Mouse (Mus musculus): ENCODE results near the gene Bloc1s5. TPM values are rescaled to one million over a fixed set of nuclear protein-coding genes. Genes with fewer than 3 reads are reported as not detected.
A peak's percentile ranks its signal among the peaks of the same experiment; 100 is the strongest.
"Not testable (repeated sequence)": the region's sequence is repeated elsewhere in the genome, so short reads cannot be mapped to it uniquely, and the experiment has no call there.

Gene Bloc1s5
- polyA plus RNA-seq (2015; fragmentation: Nextera tagmentation; extraction: Ambion mirVana) = 17.1 and 19.9 TPM in 2 replicates

DNA sequence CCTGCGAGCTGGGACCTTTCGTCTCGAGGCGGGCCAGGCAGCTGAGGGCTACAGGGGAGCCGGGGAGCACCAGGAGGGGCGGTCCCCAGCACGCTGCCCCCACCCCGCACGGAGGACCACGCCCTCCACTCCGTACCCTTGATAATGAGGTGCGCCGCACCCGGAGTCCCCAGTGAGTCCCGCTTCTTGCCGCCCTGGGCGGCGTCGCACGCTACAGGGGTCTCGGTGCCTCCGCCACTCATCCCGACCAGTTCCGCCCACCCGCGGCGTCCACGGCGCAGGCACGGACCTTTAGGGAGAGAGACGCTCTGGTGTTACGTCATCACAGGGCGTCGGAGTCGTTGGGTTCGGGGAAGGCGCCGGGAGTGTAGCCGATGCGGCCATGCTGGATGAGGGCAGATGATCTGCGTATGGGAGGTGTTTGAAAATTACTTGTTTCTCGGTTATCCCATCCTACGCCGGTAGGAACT, at the start of gene Bloc1s5:
Bloc1s5 (minus strand) TSS at position 310 of the 470 bp plus-strand sequence.
- Histone ChIP-seq H3K4me3 (peak within 1 kb of the TSS; percentile 71), H3K4me2 (peak within 1 kb of the TSS; percentile 83), H3K9me3 (no peaks in the 10 kb centered on the region), H3K9ac (peak within 1 kb of the TSS; percentile 84), H3K27ac (replicated peaks) (peak within 1 kb of the TSS; percentile 79), H3K27me3 (replicated peaks) (no peaks in the 10 kb centered on the region), H3K4me1 (peaks cover 15% of the 10 kb centered on the region), H3K36me3 (peaks cover 11% of the 10 kb centered on the region)
- WGBS = under 1% methylated on average over 44 of the region's 44 CpGs
- peak; percentile 85 for ATAC-seq (ENCODE audit: extremely low read depth, insufficient number of reproducible peaks, low FRiP score, low TSS enrichment)

DNA sequence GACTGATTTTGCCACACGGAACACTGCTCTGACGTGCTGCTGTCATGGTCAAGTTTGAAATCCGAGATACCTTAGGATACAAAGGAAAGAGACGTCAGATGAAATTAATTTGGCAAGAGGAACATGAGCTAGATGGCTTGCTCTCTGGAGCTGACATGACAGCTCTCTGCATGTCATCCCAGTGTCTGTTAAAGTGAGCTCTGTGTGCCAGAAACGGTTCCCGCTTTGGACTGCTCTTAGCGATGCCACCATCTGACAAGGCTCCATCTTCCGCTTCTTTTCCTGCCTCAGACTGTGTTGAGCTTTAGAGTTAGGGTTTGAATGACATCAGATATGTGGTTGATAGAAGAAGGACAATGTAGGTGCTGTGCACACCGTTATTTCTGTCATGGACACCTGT, 37.4 kb upstream of the Bloc1s5 start:
- Histone ChIP-seq H3K27me3 (replicated peaks) (no peaks in the 10 kb centered on the region), H3K36me3 (no peaks in the 10 kb centered on the region), H3K27ac (replicated peaks) (no peak overlapping the region), H3K4me1 (no peaks in the 10 kb centered on the region), H3K4me3 (no peak overlapping the region), H3K9ac (no peak overlapping the region), H3K4me2 (no peak overlapping the region), H3K9me3 (no peaks in the 10 kb centered on the region)
- no peak for ATAC-seq (ENCODE audit: extremely low read depth, insufficient number of reproducible peaks, low FRiP score, low TSS enrichment)
- 80% methylated on average over 9 of the region's 9 CpGs for WGBS

DNA sequence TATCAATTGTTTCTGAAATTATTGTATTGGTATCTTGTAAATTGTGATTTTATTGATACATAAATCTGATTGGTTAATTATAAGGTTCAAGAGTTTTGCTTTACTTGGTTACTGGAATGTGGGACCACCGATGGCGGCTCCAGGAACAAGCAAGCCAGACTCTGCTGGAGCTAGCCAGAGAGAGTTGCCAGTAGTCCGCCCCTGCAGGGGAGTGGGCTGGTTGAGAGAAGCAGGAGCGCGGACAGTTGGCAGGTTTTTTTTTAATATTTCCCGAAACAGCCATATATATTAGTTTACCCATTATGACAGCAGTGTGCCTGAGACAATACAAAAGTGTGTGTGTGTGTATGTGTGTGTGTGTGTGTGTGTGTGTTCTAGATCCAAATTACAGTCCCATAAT, 36.5 kb upstream of the Bloc1s5 start:
- not testable (repeated sequence) for ATAC-seq (ENCODE audit: extremely low read depth, insufficient number of reproducible peaks, low FRiP score, low TSS enrichment); H3K27ac ChIP-seq (replicated peaks); H3K27me3 ChIP-seq (replicated peaks); H3K4me3 ChIP-seq; H3K4me2 ChIP-seq; H3K36me3 ChIP-seq; H3K9me3 ChIP-seq; H3K4me1 ChIP-seq; H3K9ac ChIP-seq
- WGBS = 83% methylated on average over 6 of the region's 6 CpGs

DNA sequence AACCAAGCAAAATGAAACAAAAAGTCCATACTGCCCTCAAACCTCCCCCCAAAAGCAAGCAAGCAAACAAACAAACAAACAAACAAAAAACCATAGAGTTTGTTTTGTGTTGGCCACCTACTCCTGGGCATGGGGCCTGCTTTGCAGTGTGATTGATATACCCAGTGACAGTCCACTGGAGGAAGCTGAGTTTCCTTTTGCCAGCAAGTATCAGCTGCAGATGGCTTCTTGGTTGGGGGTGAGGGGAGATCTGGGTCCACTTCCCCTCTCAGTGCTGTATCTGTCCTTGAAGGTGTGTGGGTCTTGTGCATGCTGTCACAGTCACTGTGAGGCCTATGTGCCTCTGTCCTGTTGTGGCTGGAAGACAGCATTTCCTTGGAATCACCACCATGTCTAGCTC, 35.1 kb upstream of the Bloc1s5 start:
- no peaks in the 10 kb centered on the region for H3K27me3 ChIP-seq (replicated peaks)
- H3K27ac ChIP-seq (replicated peaks) = no peak overlapping the region
- H3K4me2 ChIP-seq = no peak overlapping the region
- no peak overlapping the region for H3K4me3 ChIP-seq
- no peak overlapping the region for H3K9ac ChIP-seq
- ATAC-seq (ENCODE audit: extremely low read depth, insufficient number of reproducible peaks, low FRiP score, low TSS enrichment) = no peak
- H3K9me3 ChIP-seq = no peaks in the 10 kb centered on the region
- H3K4me1 ChIP-seq = no peaks in the 10 kb centered on the region
- H3K36me3 ChIP-seq = no peaks in the 10 kb centered on the region

DNA sequence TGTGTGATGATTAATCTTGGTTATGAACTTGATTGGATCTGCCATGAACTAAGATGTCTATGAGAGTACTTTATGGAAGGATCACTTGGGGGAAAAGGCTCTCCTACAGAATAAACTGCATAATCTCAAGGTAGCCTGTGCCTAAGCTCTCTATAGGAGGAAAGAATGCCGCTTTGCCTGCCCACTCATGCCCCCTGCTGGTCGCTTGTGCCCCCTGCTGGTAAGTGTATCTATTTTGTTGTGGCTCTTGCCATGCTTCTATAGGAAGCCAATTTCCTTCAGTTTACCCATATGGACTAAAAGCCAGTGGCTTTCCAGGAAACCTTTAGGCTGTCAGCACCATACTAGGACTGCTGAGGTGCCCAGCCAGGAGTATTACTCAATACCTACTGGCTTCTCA, 33.6 kb upstream of the Bloc1s5 start:
- no peak overlapping the region for H3K9ac ChIP-seq
- WGBS = 22% methylated on average over 2 of the region's 2 CpGs

DNA sequence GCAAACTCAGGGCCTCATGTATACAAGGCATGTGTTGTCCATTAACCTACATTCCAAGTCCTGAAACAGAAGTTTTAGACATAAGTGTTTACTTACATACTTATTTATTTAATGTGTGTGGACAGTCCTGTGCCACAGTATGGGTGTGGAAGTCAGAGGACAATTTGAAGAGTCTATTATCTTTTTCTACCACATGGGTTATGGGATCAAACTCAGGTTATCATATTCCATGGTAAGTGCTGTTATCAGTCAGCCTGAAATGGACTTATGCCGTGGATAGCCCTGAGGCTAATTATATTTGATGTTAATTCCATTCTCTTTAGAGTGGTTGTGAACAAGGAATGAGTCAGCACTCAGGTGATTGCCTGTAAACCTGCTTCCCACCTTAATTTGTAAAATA, 29.8 kb upstream of the Bloc1s5 start:
- H3K4me3 ChIP-seq = no peak overlapping the region

More for the DNA sequence above, 33.6 kb upstream of the Bloc1s5 start:
- H3K27ac ChIP-seq (replicated peaks) = no peak overlapping the region
- H3K36me3 ChIP-seq = no peaks in the 10 kb centered on the region
- H3K4me3 ChIP-seq = no peak overlapping the region
- no peaks in the 10 kb centered on the region for H3K4me1 ChIP-seq
- H3K4me2 ChIP-seq = no peak overlapping the region
- H3K27me3 ChIP-seq (replicated peaks) = no peaks in the 10 kb centered on the region
- ATAC-seq (ENCODE audit: extremely low read depth, insufficient number of reproducible peaks, low FRiP score, low TSS enrichment) = no peak
- no peaks in the 10 kb centered on the region for H3K9me3 ChIP-seq

DNA sequence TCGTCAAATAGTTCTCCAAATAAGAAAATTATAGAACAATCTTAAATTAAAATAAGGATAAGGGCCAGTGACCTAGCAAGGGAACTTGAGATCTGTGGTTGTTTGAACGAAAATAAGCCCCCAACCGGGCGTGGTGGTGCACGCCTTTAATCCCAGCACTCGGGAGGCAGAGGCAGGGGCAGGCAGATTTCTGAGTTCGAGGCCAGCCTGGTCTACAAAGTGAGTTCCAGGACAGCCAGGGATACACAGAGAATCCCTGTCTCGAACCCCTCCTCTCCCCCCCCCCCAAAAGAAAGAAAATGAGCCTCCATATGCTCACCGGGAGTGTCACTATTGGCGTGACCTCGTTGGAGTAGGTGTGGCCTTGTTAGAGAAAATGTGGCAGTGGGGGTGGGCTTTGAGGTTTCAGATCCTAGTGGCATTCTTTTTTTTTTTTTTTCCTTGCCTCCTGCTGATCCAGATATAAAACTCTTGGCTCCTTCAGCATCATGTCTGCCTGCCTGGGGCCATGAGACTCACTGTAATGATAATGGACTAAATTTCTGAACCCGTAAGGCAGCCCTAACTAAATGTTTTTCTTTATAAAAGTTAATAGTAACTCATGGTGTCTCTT, 24.7 kb upstream of the Bloc1s5 start:
- Histone ChIP-seq H3K36me3 (peaks cover 18% of the 10 kb centered on the region), H3K9ac (no peak overlapping the region), H3K27me3 (replicated peaks) (no peaks in the 10 kb centered on the region), H3K4me2 (peak overlapping the region; percentile 76), H3K4me1 (peaks cover 12% of the 10 kb centered on the region), H3K9me3 (peaks cover 8% of the 10 kb centered on the region), H3K4me3 (peak overlapping the region; percentile 94; the same call in 1 of the 2 replicates), H3K27ac (replicated peaks) (no peak overlapping the region)
- WGBS = 76% methylated on average over 12 of the region's 12 CpGs
- ATAC-seq (ENCODE audit: extremely low read depth, insufficient number of reproducible peaks, low FRiP score, low TSS enrichment) = no peak

More for the DNA sequence above, 29.8 kb upstream of the Bloc1s5 start:
- no peak for ATAC-seq (ENCODE audit: extremely low read depth, insufficient number of reproducible peaks, low FRiP score, low TSS enrichment)
- no peak overlapping the region for H3K27ac ChIP-seq (replicated peaks)
- no peak overlapping the region for H3K4me2 ChIP-seq
- no peaks in the 10 kb centered on the region for H3K27me3 ChIP-seq (replicated peaks)
- H3K9me3 ChIP-seq = peaks cover 8% of the 10 kb centered on the region
- H3K9ac ChIP-seq = no peak overlapping the region
- 20% methylated on average over 1 of the region's 1 CpGs for WGBS
- no peaks in the 10 kb centered on the region for H3K4me1 ChIP-seq
- no peaks in the 10 kb centered on the region for H3K36me3 ChIP-seq

DNA sequence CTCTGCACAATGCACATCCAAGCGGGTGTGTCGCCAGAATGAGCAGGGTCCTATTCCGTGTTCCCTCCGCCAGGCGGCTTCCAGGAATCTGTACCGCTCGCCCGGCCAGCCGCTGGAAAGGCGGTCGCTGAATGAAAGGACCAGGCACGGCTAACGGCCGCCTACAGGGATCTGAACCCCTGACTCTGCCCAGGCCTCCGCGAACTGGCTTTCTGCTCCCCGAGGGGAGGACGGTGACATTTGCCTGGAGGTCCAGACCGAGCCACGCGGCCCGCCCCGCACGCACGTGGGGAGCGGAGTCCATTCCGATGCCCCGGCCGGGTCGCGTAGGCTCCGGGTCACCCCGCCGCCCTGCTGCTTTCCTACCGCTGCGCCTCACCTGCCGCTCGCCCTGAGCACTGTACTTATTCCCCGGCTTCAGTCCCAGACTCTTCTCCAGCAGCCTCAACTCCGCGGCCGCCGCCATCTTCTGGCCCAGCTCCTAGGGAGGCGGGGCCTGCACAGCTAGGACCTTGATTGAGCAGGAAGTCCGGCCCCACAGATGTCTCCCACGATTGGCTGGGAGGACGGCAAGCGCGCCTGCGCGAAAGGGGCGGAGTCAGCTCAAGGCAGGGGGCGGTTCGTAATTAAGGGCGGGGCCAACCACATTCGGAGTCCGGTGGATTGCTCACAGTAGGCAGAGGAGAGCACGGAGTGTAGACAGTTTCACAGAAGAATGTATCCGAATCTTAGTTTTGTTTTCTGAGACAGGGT, 23.8 kb upstream of the Bloc1s5 start, which contains the start of gene Eef1e1:
Eef1e1 (minus strand) TSS at position 531 of the 753 bp plus-strand sequence.
- Histone ChIP-seq H3K27ac (replicated peaks) (peak within 1 kb of the TSS; percentile 86), H3K9me3 (peaks cover 8% of the 10 kb centered on the region), H3K36me3 (peaks cover 27% of the 10 kb centered on the region), H3K9ac (peak within 1 kb of the TSS; percentile 92), H3K4me2 (peak within 1 kb of the TSS; percentile 76), H3K4me3 (peak within 1 kb of the TSS; percentile 94), H3K4me1 (peaks cover 12% of the 10 kb centered on the region), H3K27me3 (replicated peaks) (no peaks in the 10 kb centered on the region)
- peak; percentile 98 for ATAC-seq (ENCODE audit: extremely low read depth, insufficient number of reproducible peaks, low FRiP score, low TSS enrichment)
- under 1% methylated on average over 59 of the region's 59 CpGs for WGBS

DNA sequence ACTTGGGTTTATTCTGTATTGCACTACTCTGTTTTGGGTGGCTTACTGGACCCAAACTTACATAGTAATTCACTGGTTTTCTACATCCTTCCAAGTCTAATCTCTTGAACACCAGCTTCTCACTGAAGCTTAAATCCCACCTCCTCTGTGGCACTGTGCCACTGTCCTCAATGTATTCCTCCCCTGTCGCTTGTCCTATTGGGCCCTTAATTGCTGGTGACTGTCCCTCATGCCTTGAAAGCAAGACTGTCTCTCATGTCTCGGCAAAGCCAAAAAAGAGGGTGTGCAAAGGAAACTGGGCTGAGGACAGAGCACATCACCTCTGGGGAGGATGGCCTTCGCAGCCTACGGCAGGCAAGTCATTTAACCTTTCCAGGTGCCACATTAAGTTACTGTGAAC, 23.0 kb upstream of the Bloc1s5 start:
- 24% methylated on average over 4 of the region's 4 CpGs for WGBS
- H3K4me2 ChIP-seq = peak overlapping the region; percentile 76
- ATAC-seq (ENCODE audit: extremely low read depth, insufficient number of reproducible peaks, low FRiP score, low TSS enrichment) = no peak
- H3K4me1 ChIP-seq = peaks cover 12% of the 10 kb centered on the region
- H3K4me3 ChIP-seq = peak overlapping the region; percentile 94
- peak overlapping the region; percentile 92 for H3K9ac ChIP-seq
- no peaks in the 10 kb centered on the region for H3K27me3 ChIP-seq (replicated peaks)
- H3K27ac ChIP-seq (replicated peaks) = no peak overlapping the region; the same call in 1 of the 2 replicates
- peaks cover 8% of the 10 kb centered on the region for H3K9me3 ChIP-seq
- peaks cover 36% of the 10 kb centered on the region for H3K36me3 ChIP-seq

DNA sequence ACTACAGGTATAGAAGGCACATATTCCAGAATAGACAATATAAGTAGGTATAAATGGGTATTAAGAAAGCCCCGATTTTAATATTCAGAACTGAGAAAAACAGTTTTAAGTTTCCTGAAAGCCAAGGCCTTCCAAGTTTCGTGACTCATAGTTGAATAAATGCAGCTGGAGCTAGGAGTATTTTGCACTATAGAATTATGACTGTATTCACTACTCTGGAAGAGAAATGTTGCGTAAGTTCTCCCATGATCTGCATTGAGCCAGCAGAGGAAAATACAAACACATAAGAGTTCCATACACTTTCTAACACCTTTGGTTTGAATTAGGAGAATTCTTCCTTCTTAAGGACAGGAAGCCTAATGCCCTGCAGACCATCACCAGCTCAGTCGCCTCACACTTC, 15.4 kb upstream of the Bloc1s5 start:
- ATAC-seq (ENCODE audit: extremely low read depth, insufficient number of reproducible peaks, low FRiP score, low TSS enrichment) = no peak
- H3K9ac ChIP-seq = no peak overlapping the region
- no peak overlapping the region for H3K27ac ChIP-seq (replicated peaks)
- no peak overlapping the region for H3K4me3 ChIP-seq
- H3K4me1 ChIP-seq = peaks cover 4% of the 10 kb centered on the region; the same call in 1 of the 2 replicates
- H3K36me3 ChIP-seq = peaks cover 93% of the 10 kb centered on the region
- no peaks in the 10 kb centered on the region for H3K9me3 ChIP-seq
- 90% methylated on average over 4 of the region's 4 CpGs for WGBS
- H3K4me2 ChIP-seq = no peak overlapping the region
- no peaks in the 10 kb centered on the region for H3K27me3 ChIP-seq (replicated peaks)

DNA sequence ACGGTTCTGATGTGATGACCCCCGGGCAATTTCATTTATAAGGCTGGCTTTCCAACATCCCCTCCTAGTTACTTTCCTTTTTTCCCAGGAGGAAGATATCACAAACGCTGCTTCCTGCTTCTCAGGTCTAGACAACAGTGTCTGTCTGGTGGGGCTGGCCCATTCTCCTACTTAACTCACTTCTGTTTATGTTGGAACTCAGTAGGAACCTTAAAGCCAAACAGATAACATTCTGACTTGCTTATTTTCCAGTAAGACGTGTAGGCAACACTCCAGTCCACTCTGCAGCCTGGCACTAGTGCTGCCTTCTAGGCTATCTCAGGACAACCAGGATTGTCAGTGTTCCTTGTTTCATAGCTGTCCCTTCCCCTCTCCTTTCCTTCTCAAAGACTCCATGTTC, 14.2 kb upstream of the Bloc1s5 start:
- Histone ChIP-seq H3K4me2 (no peak overlapping the region), H3K9ac (no peak overlapping the region), H3K27me3 (replicated peaks) (no peaks in the 10 kb centered on the region), H3K27ac (replicated peaks) (peak overlapping the region; percentile 36), H3K36me3 (peaks cover 93% of the 10 kb centered on the region), H3K9me3 (no peaks in the 10 kb centered on the region), H3K4me3 (no peak overlapping the region), H3K4me1 (peaks cover 4% of the 10 kb centered on the region; the same call in 1 of the 2 replicates)
- no peak; the same call in 1 of the 2 replicates for ATAC-seq (ENCODE audit: extremely low read depth, insufficient number of reproducible peaks, low FRiP score, low TSS enrichment)
- 66% methylated on average over 4 of the region's 4 CpGs for WGBS
